Mouse (Mus musculus) c-Kit-positive CD71-positive TER-119-positive erythroid progenitor cells, embryonic 14.5 days (primary cell): ENCODE measurements around the gene Ppp1cc.
"Not testable (repeated sequence)": the region's sequence is repeated elsewhere in the genome, so short reads cannot be mapped to it uniquely, and the experiment has no call there.

ENCODE experiments used
- DNase-seq: peaks from one replicate; pipeline ENCODE4 v3.0.0-alpha.2; 2013; ENCODE audit warnings: low spot score

Gene Ppp1cc

GRCm38 (mm10) chr5:122136508-122137408 is 21.3 kb upstream of the Ppp1cc start:
- DNase-seq = peak; percentile 50

- no peak for DNase-seq
Measured at GRCm38 (mm10) chr5:122138856-122139255, 19.2 kb upstream of the Ppp1cc start.

GRCm38 (mm10) chr5:122139771-122140170 is 18.3 kb upstream of the Ppp1cc start:
- not testable (repeated sequence) for DNase-seq

- no peak for DNase-seq
Measured at GRCm38 (mm10) chr5:122140723-122141122, 17.4 kb upstream of the Ppp1cc start, which contains the start of gene Ccdc63. Gene Ccdc63, minus strand, starts transcription at chr5:122140823.

GRCm38 (mm10) chr5:122142230-122142992 is 15.7 kb upstream of the Ppp1cc start:
- DNase-seq = peak; percentile 57

GRCm38 (mm10) chr5:122143543-122143942 is 14.5 kb upstream of the Ppp1cc start:
- no peak for DNase-seq

- no peak for DNase-seq
Measured at GRCm38 (mm10) chr5:122144825-122145224, 13.3 kb upstream of the Ppp1cc start.

GRCm38 (mm10) chr5:122145381-122146055 is 12.6 kb upstream of the Ppp1cc start:
- peak; percentile 57 for DNase-seq

GRCm38 (mm10) chr5:122146056-122146580 is 12.0 kb upstream of the Ppp1cc start:
- no peak for DNase-seq

- DNase-seq = no peak
Measured at GRCm38 (mm10) chr5:122146609-122147008, 11.5 kb upstream of the Ppp1cc start.

GRCm38 (mm10) chr5:122148107-122148506 is 10.0 kb upstream of the Ppp1cc start:
- no peak for DNase-seq

GRCm38 (mm10) chr5:122149259-122149658 is 8.8 kb upstream of the Ppp1cc start:
- DNase-seq = no peak

- DNase-seq = not testable (repeated sequence)
Measured at GRCm38 (mm10) chr5:122152508-122152907, 5.6 kb upstream of the Ppp1cc start.

GRCm38 (mm10) chr5:122154006-122154405 is 4.1 kb upstream of the Ppp1cc start:
- DNase-seq = no peak

GRCm38 (mm10) chr5:122154782-122155181 is 3.3 kb upstream of the Ppp1cc start:
- no peak for DNase-seq

GRCm38 (mm10) chr5:122155613-122156012 is 2.5 kb upstream of the Ppp1cc start:
- DNase-seq = no peak

GRCm38 (mm10) chr5:122156486-122156885 is 1.6 kb upstream of the Ppp1cc start:
- no peak for DNase-seq

GRCm38 (mm10) chr5:122158557-122159515 is 758 bp downstream of the Ppp1cc start:
- peak; percentile 25 for DNase-seq

GRCm38 (mm10) chr5:122163194-122163593 is 5.1 kb downstream of the Ppp1cc start:
- no peak for DNase-seq

GRCm38 (mm10) chr5:122164011-122164410 is 5.9 kb downstream of the Ppp1cc start:
- no peak for DNase-seq
